Mouse (Mus musculus) cerebellum, adult 11 months (tissue): ENCODE results near the gene Rxrg.

Experiments used
- DNase-seq: peaks from one replicate; pipeline ENCODE4 v3.0.0; 2022

Rxrg gene

GRCm38 (mm10) chr1:167648670-167649069, 50.5 kb downstream of the Rxrg start:
- no peak for DNase-seq

- no peak for DNase-seq
Measured at GRCm38 (mm10) chr1:167649122-167649633, 51.0 kb downstream of the Rxrg start.

GRCm38 (mm10) chr1:167652336-167652735, 54.2 kb downstream of the Rxrg start:
- no peak for DNase-seq

DNA sequence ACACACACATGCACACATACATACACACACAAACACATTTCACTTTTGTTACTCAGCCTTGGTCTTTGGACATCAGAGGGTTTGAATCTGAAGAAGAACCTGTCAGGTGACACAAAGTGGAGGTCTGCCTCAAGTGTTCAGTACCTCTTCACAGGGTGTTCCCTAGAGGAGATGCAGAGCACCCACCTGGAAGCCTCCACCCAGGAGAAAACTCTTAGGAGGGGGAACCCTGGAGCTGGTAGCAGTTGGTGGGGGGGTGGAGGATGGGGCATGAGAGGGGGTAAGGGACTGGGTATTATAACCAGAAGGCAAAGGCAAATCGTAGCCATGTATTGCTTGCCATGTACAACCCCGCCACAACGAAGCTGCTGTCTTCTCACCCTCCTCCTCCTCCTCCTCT, 60.9 kb downstream of the Rxrg start:
- DNase-seq, result no peak

- no peak for DNase-seq
Measured at GRCm38 (mm10) chr1:167660521-167661101, 62.4 kb downstream of the Rxrg start.

DNA sequence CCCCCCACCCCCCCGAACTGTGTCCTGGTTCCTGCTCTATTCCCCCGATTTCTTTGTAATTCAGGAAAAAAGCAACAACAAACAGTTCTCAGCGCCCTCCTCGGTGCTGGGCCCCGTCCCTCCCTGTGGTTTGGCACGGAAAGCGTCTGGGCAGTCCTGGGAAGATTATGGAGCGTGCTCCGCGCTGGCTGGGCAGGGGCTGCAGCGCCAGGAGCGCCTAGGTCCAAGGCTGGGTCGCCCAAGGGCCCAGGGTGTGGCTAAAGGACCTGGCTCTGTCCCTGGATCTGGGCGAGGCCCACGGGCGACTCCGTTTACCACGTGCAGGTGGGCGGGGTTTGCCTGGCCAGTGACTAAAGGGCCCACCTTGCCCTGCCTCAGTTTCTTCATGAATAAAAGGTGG, 62.9 kb downstream of the Rxrg start:
- DNase-seq, result no peak

GRCm38 (mm10) chr1:167663136-167663535, 65.0 kb downstream of the Rxrg start:
- DNase-seq, result no peak

DNA sequence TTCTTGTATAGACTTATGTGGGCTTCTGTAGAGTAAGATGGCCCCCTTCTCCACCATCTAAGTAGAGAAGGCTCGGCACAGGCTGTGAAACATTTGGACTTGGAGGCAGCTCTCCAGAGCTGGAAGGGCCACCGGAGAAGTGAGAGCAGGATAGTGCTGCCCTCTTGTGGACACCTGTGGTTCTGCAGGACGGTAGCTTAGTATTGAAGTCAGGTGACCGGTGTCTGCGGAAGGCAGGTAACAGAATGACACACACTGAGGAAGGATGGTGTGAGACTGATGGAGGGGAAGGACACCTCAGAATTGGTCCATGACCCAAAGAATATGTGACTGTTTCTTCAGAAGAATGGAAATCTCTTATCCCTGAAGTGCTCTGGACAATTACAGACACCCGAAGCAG, 71.6 kb downstream of the Rxrg start:
- DNase-seq, result peak; percentile 33

GRCm38 (mm10) chr1:167672433-167672987, 74.3 kb downstream of the Rxrg start:
- DNase-seq, result no peak

- DNase-seq, result no peak
Measured at GRCm38 (mm10) chr1:167679061-167679460, 80.9 kb downstream of the Rxrg start.

DNA sequence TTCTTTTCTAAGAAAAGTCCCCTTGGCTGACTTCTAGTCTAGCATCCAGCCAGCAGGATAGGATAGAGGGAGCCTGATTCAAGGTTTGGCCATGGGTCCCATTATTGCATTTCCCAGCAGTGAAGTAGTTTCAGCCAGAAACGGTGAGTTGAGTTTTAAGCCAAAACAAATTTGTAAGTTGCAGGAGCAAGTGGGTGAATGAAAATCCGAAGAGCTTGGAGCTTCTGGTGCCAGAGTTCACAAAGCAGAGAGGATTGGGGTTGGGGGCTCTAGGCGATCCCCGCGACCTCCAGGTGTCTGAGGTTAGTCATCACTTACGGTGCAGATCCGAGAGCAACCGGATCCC, 89.8 kb downstream of the Rxrg start:
- no peak for DNase-seq

GRCm38 (mm10) chr1:167688347-167689231, 90.4 kb downstream of the Rxrg start:
- no peak for DNase-seq

GRCm38 (mm10) chr1:167689232-167689261, 90.9 kb downstream of the Rxrg start, which contains the start of gene Lmx1a:
Gene Lmx1a, plus strand, starts transcription at chr1:167689237.
- DNase-seq, result no peak
